Mouse (Mus musculus) liver, adult 2 months (tissue): ENCODE results near the gene Cacnb1. TPM values are rescaled to one million over a fixed set of nuclear protein-coding genes. Genes with fewer than 3 reads are reported as not detected.

Experiments used
- DNase-seq: peaks from one replicate; pipeline ENCODE4 v3.0.0-alpha.2; 2011; ENCODE audit warnings: low read depth, low spot score; ENCODE audit errors: extremely low read depth
- H3K27ac ChIP-seq: fragments of 200-500 bp; replicated peaks from 2 replicates; pipeline ENCODE4 v1.5.1; 2012; ENCODE audit warnings: low read depth, mild to moderate bottlenecking, control low read depth, inconsistent platforms, low read length; ENCODE audit not compliant: insufficient read depth
- H3K27me3 ChIP-seq: fragments of 200-500 bp; 2 replicates; pipeline ENCODE4 v1.6.1; 2012; ENCODE audit warnings: mild to moderate bottlenecking, moderate library complexity, low read length, inconsistent platforms; ENCODE audit not compliant: control insufficient read depth, insufficient read depth
- H3K36me3 ChIP-seq: fragments of 200-500 bp; 2 replicates; pipeline ENCODE4 v1.6.1; 2012; ENCODE audit warnings: low read length, inconsistent platforms; ENCODE audit not compliant: control insufficient read depth, insufficient read depth
- H3K4me1 ChIP-seq: fragments of 200-500 bp; 2 replicates; pipeline ENCODE4 v1.6.1; 2011; ENCODE audit warnings: low read length; ENCODE audit not compliant: control insufficient read depth, insufficient read depth
- H3K4me3 ChIP-seq: fragments of 200-500 bp; 2 replicates; pipeline ENCODE4 v1.5.1; 2011; ENCODE audit warnings: low read depth, mild to moderate bottlenecking, control low read depth, low read length, moderate library complexity; ENCODE audit not compliant: insufficient read depth
- H3K79me2 ChIP-seq: fragments of 200-500 bp; 2 replicates; pipeline ENCODE4 v1.6.1; 2012; ENCODE audit warnings: inconsistent platforms, mild to moderate bottlenecking, low read length, moderate library complexity; ENCODE audit not compliant: control insufficient read depth, insufficient read depth
- H3K9ac ChIP-seq: fragments of 200-500 bp; 2 replicates; pipeline ENCODE4 v1.6.1; 2012; ENCODE audit warnings: low read depth, mild to moderate bottlenecking, control low read depth, inconsistent platforms, low read length
- CTCF ChIP-seq: fragments of 200-500 bp; IDR thresholded peaks from 2 replicates; pipeline ENCODE4 v1.5.1; 2011; ENCODE audit warnings: low read depth, low read length, control low read depth
- POLR2A ChIP-seq: fragments of 200-500 bp; IDR thresholded peaks from 2 replicates; pipeline ENCODE4 v1.6.1; 2011; ENCODE audit warnings: low read length, control low read depth; ENCODE audit not compliant: insufficient read depth; ENCODE audit errors: extremely low read depth
- WGBS: fragments of 180-500 bp; shearing (Covaris S2); methylation state at CpG from one replicate; pipeline ENCODE4 v1.1.7; 2018; 5-methylcytosine and 5-hydroxymethylcytosine counted together
- polyA plus RNA-seq: library from polyadenylated mRNA; depleted of rRNA; stranded (reverse); fragments of >200 nt; gene quantifications from 2 replicates; pipeline ENCODE4 v1.2.3, GENCODE M21; 2012
- total RNA-seq: library from RNA; depleted of rRNA; stranded (reverse); fragments of >200 nt; gene quantifications from 2 replicates; pipeline ENCODE4 v1.2.3, GENCODE M21; 2014

Cacnb1 gene
- total and polyA plus RNA-seq, 2 experiments, result 0.37 to 0.84 TPM

GRCm38 (mm10) chr11:98005686-98006085, 17.1 kb downstream of the Cacnb1 start:
- Histone ChIP-seq H3K79me2 (no peaks in the 10 kb centered on the region), H3K27ac (no peak overlapping the region), H3K4me3 (no peak overlapping the region), H3K27me3 (no peaks in the 10 kb centered on the region), H3K4me1 (no peaks in the 10 kb centered on the region), H3K36me3 (no peaks in the 10 kb centered on the region), H3K9ac (no peak overlapping the region)
- TF ChIP-seq POLR2A, result no peak
- no peak for TF ChIP-seq CTCF
- 85% methylated on average over 10 of the region's 10 CpGs for WGBS
- DNase-seq, result no peak

GRCm38 (mm10) chr11:98005076-98005475, 17.8 kb downstream of the Cacnb1 start:
- no peak for TF ChIP-seq POLR2A
- no peak for TF ChIP-seq CTCF
- H3K4me3 ChIP-seq, result no peak overlapping the region
- H3K79me2 ChIP-seq, result no peaks in the 10 kb centered on the region
- no peak overlapping the region for H3K27ac ChIP-seq
- DNase-seq, result peak; percentile 70
- 63% methylated on average over 13 of the region's 13 CpGs for WGBS
- no peaks in the 10 kb centered on the region for H3K4me1 ChIP-seq
- H3K9ac ChIP-seq, result no peak overlapping the region
- no peaks in the 10 kb centered on the region for H3K27me3 ChIP-seq
- H3K36me3 ChIP-seq, result no peaks in the 10 kb centered on the region

GRCm38 (mm10) chr11:98004161-98004560, 18.7 kb downstream of the Cacnb1 start:
- DNase-seq, result no peak
- Histone ChIP-seq H3K4me1 (no peaks in the 10 kb centered on the region), H3K27ac (no peak overlapping the region), H3K79me2 (no peaks in the 10 kb centered on the region), H3K27me3 (no peaks in the 10 kb centered on the region), H3K36me3 (no peaks in the 10 kb centered on the region), H3K9ac (no peak overlapping the region), H3K4me3 (no peak overlapping the region)
- WGBS, result 88% methylated on average over 8 of the region's 8 CpGs
- TF ChIP-seq POLR2A, result no peak
- TF ChIP-seq CTCF, result no peak

- Histone ChIP-seq H3K27ac (no peak overlapping the region), H3K27me3 (no peaks in the 10 kb centered on the region), H3K9ac (no peak overlapping the region), H3K36me3 (no peaks in the 10 kb centered on the region), H3K4me1 (no peaks in the 10 kb centered on the region), H3K4me3 (no peak overlapping the region), H3K79me2 (no peaks in the 10 kb centered on the region)
- 58% methylated on average over 17 of the region's 17 CpGs for WGBS
- TF ChIP-seq CTCF, result no peak
- no peak for TF ChIP-seq POLR2A
- DNase-seq, result no peak
These were observed 19.6 kb downstream of the Cacnb1 start for GRCm38 (mm10) chr11:98003171-98003671.

GRCm38 (mm10) chr11:98002627-98003026, 20.2 kb downstream of the Cacnb1 start:
- Histone ChIP-seq H3K27me3 (no peaks in the 10 kb centered on the region), H3K36me3 (no peaks in the 10 kb centered on the region), H3K79me2 (no peaks in the 10 kb centered on the region), H3K4me1 (no peaks in the 10 kb centered on the region), H3K4me3 (no peak overlapping the region), H3K27ac (no peak overlapping the region), H3K9ac (no peak overlapping the region)
- 26% methylated on average over 12 of the region's 12 CpGs for WGBS
- TF ChIP-seq CTCF, result peak; percentile 92
- TF ChIP-seq POLR2A, result no peak
- DNase-seq, result peak; percentile 31

GRCm38 (mm10) chr11:98001986-98002385, 20.8 kb downstream of the Cacnb1 start:
- H3K4me3 ChIP-seq, result no peak overlapping the region
- H3K36me3 ChIP-seq, result no peaks in the 10 kb centered on the region
- no peaks in the 10 kb centered on the region for H3K79me2 ChIP-seq
- no peak overlapping the region for H3K27ac ChIP-seq
- DNase-seq, result no peak
- 81% methylated on average over 6 of the region's 6 CpGs for WGBS
- H3K9ac ChIP-seq, result no peak overlapping the region
- H3K27me3 ChIP-seq, result no peaks in the 10 kb centered on the region
- no peak for TF ChIP-seq POLR2A
- TF ChIP-seq CTCF, result no peak
- peaks cover 2% of the 10 kb centered on the region; the same call in 1 of the 2 replicates for H3K4me1 ChIP-seq
